Mouse (Mus musculus) heart, postnatal 0 days (tissue): Measurements from ENCODE around the gene Cbln4. TPM values are rescaled to one million over a fixed set of nuclear protein-coding genes. Genes with fewer than 3 reads are reported as not detected.

ENCODE experiments used
- ATAC-seq: fragments of 200-750 bp; cut with Nextera tagmentation; 2 replicates; pipeline ENCODE4 v1.8.0; 2017; ENCODE audit warnings: low read depth, moderate number of reproducible peaks, moderate library complexity; ENCODE audit not compliant: insufficient read depth
- DNase-seq: peaks from one replicate; pipeline ENCODE4 v3.0.0-alpha.2; 2016; ENCODE audit warnings: low spot score
- H3K27ac ChIP-seq: fragments of 300-500 bp; sonication (generic); 2 replicates; pipeline ENCODE4 v1.5.1; 2014; ENCODE audit warnings: low read depth, mild to moderate bottlenecking
- H3K27me3 ChIP-seq: fragments of 300-500 bp; sonication (generic); 2 replicates; pipeline ENCODE4 v1.6.1; 2014; ENCODE audit warnings: low read length, mixed read lengths; ENCODE audit not compliant: control insufficient read depth, insufficient read depth
- H3K36me3 ChIP-seq: fragments of 300-500 bp; sonication (generic); replicated peaks from 2 replicates; pipeline ENCODE4 v1.6.1; 2014; ENCODE audit warnings: low read length, mixed read lengths; ENCODE audit not compliant: control insufficient read depth, insufficient read depth
- H3K4me1 ChIP-seq: fragments of 300-500 bp; sonication (generic); 2 replicates; pipeline ENCODE4 v1.6.1; 2014; ENCODE audit warnings: antibody characterized with exemption; ENCODE audit not compliant: control insufficient read depth, insufficient read depth
- H3K4me2 ChIP-seq: fragments of 300-500 bp; sonication (generic); 2 replicates; pipeline ENCODE4 v1.6.1; 2014; ENCODE audit warnings: low read depth, mild to moderate bottlenecking, low read length, moderate library complexity
- H3K4me3 ChIP-seq: fragments of 300-500 bp; sonication (generic); 2 replicates; pipeline ENCODE4 v1.5.1; 2014; ENCODE audit warnings: low read depth, low read length
- H3K9ac ChIP-seq: fragments of 300-500 bp; sonication (generic); replicated peaks from 2 replicates; pipeline ENCODE4 v1.6.1; 2014; ENCODE audit warnings: low read depth, low read length, mixed read lengths
- H3K9me3 ChIP-seq: fragments of 300-500 bp; sonication (generic); replicated peaks from 2 replicates; pipeline ENCODE4 v1.6.1; 2016; ENCODE audit warnings: low read length; ENCODE audit not compliant: control insufficient read depth
- CTCF ChIP-seq: IDR thresholded peaks from 2 replicates; pipeline ENCODE4 v1.5.1; 2016; ENCODE audit warnings: antibody characterized with exemption, control low read depth, low read depth
- EP300 ChIP-seq: IDR thresholded peaks from 2 replicates; pipeline ENCODE4 v1.6.1; 2016; ENCODE audit warnings: antibody characterized with exemption, low read depth
- WGBS: fragments of 180-500 bp; shearing (Covaris S2); extraction: QIAGEN DNeasy Blood & Tissue Kit; methylation state at CpG from one replicate; pipeline ENCODE4 v1.1.7; 2014; 5-methylcytosine and 5-hydroxymethylcytosine counted together
- polyA plus RNA-seq: library from polyadenylated mRNA; unstranded; fragments of >200 nt; fragmentation: Nextera tagmentation; extraction: Ambion mirVana; gene quantifications from 2 replicates; pipeline ENCODE4 v1.2.1, GENCODE M21; 2015
- total RNA-seq: library from RNA; depleted of rRNA; stranded (reverse); fragments of >200 nt; gene quantifications from 2 replicates; pipeline ENCODE4 v1.2.3, GENCODE M21; 2014; ENCODE audit warnings: low replicate concordance

Gene Cbln4
- total and polyA plus RNA-seq, 2 experiments from 2014 or later = not detected

DNA sequence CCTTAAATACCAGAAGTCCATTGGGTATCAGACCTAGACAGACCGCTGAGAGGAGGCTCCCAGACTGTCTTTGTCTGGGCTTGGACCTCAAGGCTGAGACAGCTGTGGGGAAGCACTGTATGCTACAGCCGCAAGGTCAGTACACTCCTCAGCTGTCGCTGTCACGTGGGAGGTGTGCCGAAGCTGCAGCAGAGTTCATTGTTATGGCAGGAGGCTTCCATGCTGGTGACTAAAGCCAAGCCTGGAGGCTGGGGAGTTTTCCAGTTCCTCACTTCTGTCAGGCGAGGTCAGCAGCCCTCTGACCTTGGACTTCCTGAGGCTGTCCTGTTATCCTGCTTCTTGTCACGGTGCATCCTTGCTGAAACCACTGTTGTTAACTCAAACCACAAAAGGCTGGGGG is 2.7 kb upstream of the Cbln4 start:
- Histone ChIP-seq H3K36me3 (no peaks in the 10 kb centered on the region), H3K4me2 (no peak overlapping the region), H3K4me3 (no peak overlapping the region), H3K9me3 (no peaks in the 10 kb centered on the region), H3K4me1 (no peaks in the 10 kb centered on the region), H3K27ac (no peak overlapping the region), H3K27me3 (peaks cover 36% of the 10 kb centered on the region), H3K9ac (no peak overlapping the region)
- no peak for TF ChIP-seq EP300
- TF ChIP-seq CTCF = no peak
- WGBS = 17% methylated on average over 7 of the region's 7 CpGs
- no peak for DNase-seq
- ATAC-seq = no peak

- H3K4me2 ChIP-seq = peak overlapping the region; percentile 13; the same call in 1 of the 2 replicates
- 1% methylated on average over 46 of the region's 46 CpGs for WGBS
- H3K4me1 ChIP-seq = no peaks in the 10 kb centered on the region
Measured at GRCm38 (mm10) chr2:172042607-172043234, 545 bp downstream of the Cbln4 start.

GRCm38 (mm10) chr2:172042125-172042524 is 1.1 kb downstream of the Cbln4 start:
- Histone ChIP-seq H3K27ac (no peak overlapping the region), H3K9ac (no peak overlapping the region), H3K36me3 (no peaks in the 10 kb centered on the region), H3K4me1 (no peaks in the 10 kb centered on the region), H3K9me3 (no peaks in the 10 kb centered on the region), H3K4me2 (peak overlapping the region; percentile 13; the same call in 1 of the 2 replicates), H3K4me3 (no peak overlapping the region), H3K27me3 (peaks cover 45% of the 10 kb centered on the region)
- WGBS = under 1% methylated on average over 34 of the region's 34 CpGs
- TF ChIP-seq EP300 = no peak
- peak; percentile 19; the same call in 1 of the 2 replicates for TF ChIP-seq CTCF
- DNase-seq (peak; percentile 76), ATAC-seq (peak; percentile 84)

More at GRCm38 (mm10) chr2:172042607-172043234, 545 bp downstream of the Cbln4 start:
- ATAC-seq (no peak), DNase-seq (no peak)
- no peak overlapping the region for H3K4me3 ChIP-seq
- H3K9ac ChIP-seq = no peak overlapping the region
- H3K36me3 ChIP-seq = no peaks in the 10 kb centered on the region
- no peaks in the 10 kb centered on the region for H3K9me3 ChIP-seq
- TF ChIP-seq EP300 (no peak), CTCF (no peak)
- H3K27ac ChIP-seq = no peak overlapping the region
- peaks cover 45% of the 10 kb centered on the region for H3K27me3 ChIP-seq

GRCm38 (mm10) chr2:172040859-172041258 is 2.4 kb downstream of the Cbln4 start:
- DNase-seq = no peak

DNA sequence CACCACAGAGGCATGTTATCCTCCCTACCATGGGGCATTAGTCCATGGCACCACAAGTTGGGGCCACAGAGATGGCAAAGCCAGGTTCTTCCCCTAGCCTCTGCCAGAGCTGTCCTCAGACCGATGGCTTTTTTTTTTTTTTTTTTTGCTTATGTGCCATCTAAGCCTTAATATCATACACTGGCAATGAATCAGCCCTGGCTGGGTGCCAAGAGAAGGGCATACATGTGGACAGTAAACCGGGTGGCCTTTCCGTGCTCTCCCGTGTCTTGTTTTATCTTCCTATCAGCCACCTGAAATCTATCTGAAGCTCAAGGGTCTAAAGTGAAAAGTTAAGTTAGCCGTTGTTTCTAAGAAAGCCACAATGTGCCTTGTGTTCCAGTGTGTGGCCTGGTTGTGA is 3.7 kb downstream of the Cbln4 start:
- Histone ChIP-seq H3K9ac (no peak overlapping the region), H3K36me3 (no peaks in the 10 kb centered on the region), H3K9me3 (no peaks in the 10 kb centered on the region), H3K27me3 (peaks cover 45% of the 10 kb centered on the region), H3K4me3 (no peak overlapping the region), H3K4me1 (no peaks in the 10 kb centered on the region), H3K27ac (no peak overlapping the region), H3K4me2 (no peak overlapping the region)
- TF ChIP-seq EP300 = no peak
- TF ChIP-seq CTCF = no peak
- 75% methylated on average over 5 of the region's 5 CpGs for WGBS
- ATAC-seq = no peak
- DNase-seq = no peak

More at GRCm38 (mm10) chr2:172040859-172041258, 2.4 kb downstream of the Cbln4 start:
- peaks cover 45% of the 10 kb centered on the region for H3K27me3 ChIP-seq
- no peaks in the 10 kb centered on the region for H3K4me1 ChIP-seq
- WGBS = 61% methylated on average over 10 of the region's 10 CpGs
- no peaks in the 10 kb centered on the region for H3K36me3 ChIP-seq
- no peak overlapping the region for H3K4me3 ChIP-seq
- no peak overlapping the region for H3K4me2 ChIP-seq
- no peak overlapping the region for H3K9ac ChIP-seq
- TF ChIP-seq CTCF = no peak
- no peak for TF ChIP-seq EP300
- ATAC-seq = no peak
- no peak overlapping the region for H3K27ac ChIP-seq
- H3K9me3 ChIP-seq = no peaks in the 10 kb centered on the region

DNA sequence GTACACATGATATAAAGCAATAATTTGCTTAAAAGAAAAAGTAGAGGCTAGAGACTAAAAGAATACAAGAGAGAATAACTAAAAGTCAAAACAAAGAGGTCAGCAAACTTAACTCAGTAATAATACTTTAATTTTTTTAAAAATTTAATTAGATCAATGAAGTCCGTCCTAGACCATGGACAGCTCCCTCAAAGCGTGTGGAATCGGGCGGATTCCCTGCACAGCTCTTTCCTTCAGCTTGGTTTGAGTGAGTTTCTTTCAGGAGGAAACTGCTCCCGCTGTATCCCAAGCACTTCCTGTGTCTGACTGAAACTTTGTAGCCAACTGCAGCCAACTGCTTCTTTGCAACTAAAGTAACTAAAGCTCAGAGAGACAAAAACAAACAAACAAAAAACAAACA is 9.0 kb downstream of the Cbln4 start:
- no peak overlapping the region for H3K4me3 ChIP-seq

More for the DNA sequence above, 9.0 kb downstream of the Cbln4 start:
- Histone ChIP-seq H3K9ac (no peak overlapping the region), H3K4me2 (no peak overlapping the region), H3K27me3 (no peaks in the 10 kb centered on the region), H3K27ac (no peak overlapping the region), H3K4me1 (no peaks in the 10 kb centered on the region), H3K9me3 (no peaks in the 10 kb centered on the region), H3K36me3 (no peaks in the 10 kb centered on the region)
- ATAC-seq (no peak), DNase-seq (no peak)
- no peak for TF ChIP-seq CTCF
- no peak for TF ChIP-seq EP300
- WGBS = 22% methylated on average over 5 of the region's 5 CpGs
